Mouse (Mus musculus) heart, embryonic 14.5 days (tissue): Measurements from ENCODE around the gene Slc9a4. TPM values are rescaled to one million over a fixed set of nuclear protein-coding genes. Genes with fewer than 3 reads are reported as not detected.

Experiments used
- ATAC-seq: fragments of 200-750 bp; cut with Nextera tagmentation; 2 replicates; pipeline ENCODE4 v1.8.0; 2017; ENCODE audit warnings: low read depth, moderate TSS enrichment; ENCODE audit not compliant: insufficient number of reproducible peaks, insufficient read depth, low FRiP score
- H3K27ac ChIP-seq, 2 experiments: fragments of 200-500 bp in 1 of 2; fragments of 300-500 bp in 1 of 2; sonication (generic) in 1 of 2; replicated peaks in 1 of 2; 2 replicates each; pipeline ENCODE4 v1.5.1; 2012 to 2014; ENCODE audit warnings: low read depth in 2 of 2, low read length in 2 of 2, control low read depth in 1 of 2, mild to moderate bottlenecking in 1 of 2, mixed read lengths in 1 of 2; ENCODE audit not compliant: control insufficient read depth in 1 of 2, insufficient read depth in 1 of 2
- H3K27me3 ChIP-seq: fragments of 300-500 bp; sonication (generic); 2 replicates; pipeline ENCODE4 v1.6.1; 2014; ENCODE audit warnings: mild to moderate bottlenecking, low read length, control low read depth; ENCODE audit not compliant: control insufficient read depth, insufficient read depth
- H3K36me3 ChIP-seq: fragments of 300-500 bp; sonication (generic); 2 replicates; pipeline ENCODE4 v1.6.1; 2014; ENCODE audit warnings: mild to moderate bottlenecking, control low read depth, low read length, mixed read lengths; ENCODE audit not compliant: control insufficient read depth, insufficient read depth
- H3K4me1 ChIP-seq, 2 experiments: fragments of 200-500 bp in 1 of 2; fragments of 300-500 bp in 1 of 2; sonication (generic) in 1 of 2; 2 replicates each; pipeline ENCODE4 v1.6.1; 2012 to 2014; ENCODE audit warnings: low read length in 2 of 2, control low read depth in 1 of 2, mixed read lengths in 1 of 2; ENCODE audit not compliant: control insufficient read depth in 2 of 2, insufficient read depth in 2 of 2
- H3K4me2 ChIP-seq: fragments of 300-500 bp; sonication (generic); 2 replicates; pipeline ENCODE4 v1.6.1; 2014; ENCODE audit warnings: mild to moderate bottlenecking, low read length
- H3K4me3 ChIP-seq, 2 experiments: fragments of 200-500 bp in 1 of 2; fragments of 300-500 bp in 1 of 2; sonication (generic) in 1 of 2; 2 replicates each; pipeline ENCODE4 v1.5.1; 2012 to 2014; ENCODE audit warnings: low read length in 2 of 2, mild to moderate bottlenecking in 2 of 2, control low read depth in 1 of 2, low read depth in 1 of 2, moderate library complexity in 1 of 2; ENCODE audit not compliant: control insufficient read depth in 1 of 2, insufficient read depth in 1 of 2
- H3K9ac ChIP-seq: fragments of 300-500 bp; sonication (generic); 2 replicates; pipeline ENCODE4 v1.6.1; 2014; ENCODE audit warnings: mild to moderate bottlenecking, low read length
- H3K9me3 ChIP-seq: fragments of 300-500 bp; sonication (generic); 2 replicates; pipeline ENCODE4 v1.6.1; 2016; ENCODE audit warnings: low read length, control low read depth; ENCODE audit not compliant: control insufficient read depth
- WGBS: fragments of 180-500 bp; shearing (Covaris S2); extraction: QIAGEN DNeasy Blood & Tissue Kit; methylation state at CpG from one replicate; pipeline ENCODE4 v1.1.7; 2014; 5-methylcytosine and 5-hydroxymethylcytosine counted together
- polyA plus RNA-seq: library from polyadenylated mRNA; unstranded; fragments of >200 nt; fragmentation: Nextera tagmentation; extraction: Ambion mirVana; gene quantifications from 2 replicates; pipeline ENCODE4 v1.2.1, GENCODE M21; 2014

Slc9a4 gene
- polyA plus RNA-seq, 1 experiment from 2014 or later, result not detected

GRCm38 (mm10) chr1:40619093-40619492, 39.2 kb downstream of the Slc9a4 start:
- Histone ChIP-seq H3K9ac (no peak overlapping the region), H3K27me3 (no peaks in the 10 kb centered on the region), H3K4me3 (no peak overlapping the region), H3K9me3 (no peaks in the 10 kb centered on the region), H3K4me1 (no peaks in the 10 kb centered on the region), H3K36me3 (no peaks in the 10 kb centered on the region), H3K27ac (no peak overlapping the region), H3K4me2 (no peak overlapping the region)
- 74% methylated on average over 5 of the region's 5 CpGs for WGBS
- ATAC-seq, result no peak

GRCm38 (mm10) chr1:40619871-40620270, 40.0 kb downstream of the Slc9a4 start:
- Histone ChIP-seq H3K27me3 (no peaks in the 10 kb centered on the region), H3K27ac (no peak overlapping the region), H3K36me3 (no peaks in the 10 kb centered on the region), H3K4me1 (no peaks in the 10 kb centered on the region), H3K9me3 (no peaks in the 10 kb centered on the region), H3K9ac (no peak overlapping the region), H3K4me2 (no peak overlapping the region), H3K4me3 (no peak overlapping the region)
- no peak for ATAC-seq
- 32% methylated on average over 5 of the region's 5 CpGs for WGBS

- H3K36me3 ChIP-seq, result no peaks in the 10 kb centered on the region
- ATAC-seq, result no peak
- H3K4me3 ChIP-seq, result no peak overlapping the region
- H3K4me1 ChIP-seq, result no peaks in the 10 kb centered on the region
- H3K4me2 ChIP-seq, result no peak overlapping the region
- 67% methylated on average over 3 of the region's 3 CpGs for WGBS
- no peak overlapping the region for H3K9ac ChIP-seq
- H3K27me3 ChIP-seq, result no peaks in the 10 kb centered on the region
- no peak overlapping the region for H3K27ac ChIP-seq
- H3K9me3 ChIP-seq, result no peaks in the 10 kb centered on the region
These were observed 45.1 kb downstream of the Slc9a4 start for GRCm38 (mm10) chr1:40624954-40625353.

- H3K4me2 ChIP-seq, result no peak overlapping the region
- H3K27me3 ChIP-seq, result no peaks in the 10 kb centered on the region
- H3K36me3 ChIP-seq, result no peaks in the 10 kb centered on the region
- no peaks in the 10 kb centered on the region for H3K4me1 ChIP-seq
- no peak for ATAC-seq
- H3K27ac ChIP-seq, result no peak overlapping the region
- H3K9ac ChIP-seq, result no peak overlapping the region
- no peaks in the 10 kb centered on the region for H3K9me3 ChIP-seq
- H3K4me3 ChIP-seq, result no peak overlapping the region
These were observed 47.1 kb downstream of the Slc9a4 start for GRCm38 (mm10) chr1:40626954-40627353.

- no peaks in the 10 kb centered on the region for H3K9me3 ChIP-seq
- no peaks in the 10 kb centered on the region for H3K36me3 ChIP-seq
- H3K4me1 ChIP-seq, result no peaks in the 10 kb centered on the region
- no peak overlapping the region for H3K9ac ChIP-seq
- H3K27me3 ChIP-seq, result no peaks in the 10 kb centered on the region
- no peak for ATAC-seq
- no peak overlapping the region for H3K4me2 ChIP-seq
- H3K4me3 ChIP-seq, result no peak overlapping the region
- H3K27ac ChIP-seq, result no peak overlapping the region
- 79% methylated on average over 3 of the region's 3 CpGs for WGBS
These were observed 48.6 kb downstream of the Slc9a4 start for GRCm38 (mm10) chr1:40628443-40628842.

- Histone ChIP-seq H3K9ac (no peak overlapping the region), H3K4me2 (no peak overlapping the region), H3K27me3 (no peaks in the 10 kb centered on the region), H3K27ac (no peak overlapping the region), H3K4me3 (no peak overlapping the region), H3K4me1 (no peaks in the 10 kb centered on the region), H3K36me3 (no peaks in the 10 kb centered on the region), H3K9me3 (no peaks in the 10 kb centered on the region)
- ATAC-seq, result no peak
- WGBS, result 41% methylated on average over 2 of the region's 2 CpGs
These were observed 52.7 kb downstream of the Slc9a4 start for GRCm38 (mm10) chr1:40632407-40633062.

- Histone ChIP-seq H3K27me3 (no peaks in the 10 kb centered on the region), H3K9ac (no peak overlapping the region), H3K4me3 (no peak overlapping the region), H3K4me1 (no peaks in the 10 kb centered on the region), H3K4me2 (no peak overlapping the region), H3K36me3 (no peaks in the 10 kb centered on the region), H3K27ac (no peak overlapping the region), H3K9me3 (no peaks in the 10 kb centered on the region)
- 58% methylated on average over 4 of the region's 4 CpGs for WGBS
- ATAC-seq, result no peak
These were observed 54.7 kb downstream of the Slc9a4 start for GRCm38 (mm10) chr1:40634608-40635007.

GRCm38 (mm10) chr1:40648234-40648633, 68.4 kb downstream of the Slc9a4 start:
- Histone ChIP-seq H3K36me3 (no peaks in the 10 kb centered on the region), H3K4me2 (no peak overlapping the region), H3K9me3 (no peaks in the 10 kb centered on the region), H3K4me1 (no peaks in the 10 kb centered on the region), H3K4me3 (no peak overlapping the region), H3K27ac (no peak overlapping the region), H3K9ac (no peak overlapping the region), H3K27me3 (no peaks in the 10 kb centered on the region)
- ATAC-seq, result no peak
- WGBS, result 56% methylated on average over 2 of the region's 2 CpGs
